Mouse (Mus musculus): ENCODE data around the gene Rpe.
A peak's percentile ranks its signal among the peaks of the same experiment; 100 is the strongest.
"Not testable (repeated sequence)": the region's sequence is repeated elsewhere in the genome, so short reads cannot be mapped to it uniquely, and the experiment has no call there.

The Rpe gene

DNA sequence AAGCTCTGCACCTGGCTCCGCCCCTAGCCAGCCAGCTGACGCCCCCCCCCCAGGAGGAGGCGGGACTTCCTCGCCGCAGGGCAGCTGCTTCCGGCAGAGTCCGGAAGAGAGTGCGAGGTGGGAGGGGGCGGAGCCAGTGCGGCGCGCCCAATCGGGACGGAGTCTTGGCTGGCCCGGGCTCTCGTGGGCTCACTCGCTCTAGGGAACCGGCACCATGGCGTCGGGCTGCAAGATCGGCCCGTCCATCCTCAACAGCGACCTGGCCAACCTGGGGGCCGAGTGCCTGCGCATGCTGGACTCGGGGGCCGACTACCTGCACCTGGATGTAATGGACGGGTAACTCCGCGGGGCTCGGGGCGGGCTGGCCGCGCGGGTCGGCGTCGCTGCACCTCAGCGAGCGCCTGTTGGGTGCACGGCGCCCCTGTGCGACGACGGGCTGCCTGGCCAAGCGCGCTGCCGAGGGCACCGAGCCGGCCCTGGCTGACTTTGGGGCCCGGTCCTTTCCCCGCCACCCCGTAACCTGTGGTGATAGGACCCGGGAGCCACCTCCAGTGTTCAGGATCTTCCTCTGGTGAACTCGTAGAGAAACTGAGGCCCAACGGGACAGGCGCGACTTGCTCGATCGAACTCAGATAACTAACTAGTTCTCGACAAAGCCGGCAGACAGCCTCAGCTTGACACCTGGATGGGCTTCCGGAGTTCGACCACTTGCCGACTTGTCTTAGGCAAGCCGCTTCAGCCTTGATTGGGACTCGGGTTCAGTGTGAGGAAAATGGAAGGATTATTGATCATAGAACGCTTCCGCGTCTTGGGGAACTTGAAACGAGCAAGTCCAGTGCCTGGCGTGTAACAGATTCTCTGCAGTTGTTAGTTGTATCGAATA, at the start of gene Rpe:
TSS of gene Rpe (plus strand) at position 139 of the 883 bp plus-strand sequence.
- peak; percentile 98 for DNase-seq (ENCODE audit: low read depth)

GRCm38 (mm10) chr1:66655119-66655746, 45.4 kb upstream of the Rpe start:
- no peak for DNase-seq (ENCODE audit: low read depth)

DNA sequence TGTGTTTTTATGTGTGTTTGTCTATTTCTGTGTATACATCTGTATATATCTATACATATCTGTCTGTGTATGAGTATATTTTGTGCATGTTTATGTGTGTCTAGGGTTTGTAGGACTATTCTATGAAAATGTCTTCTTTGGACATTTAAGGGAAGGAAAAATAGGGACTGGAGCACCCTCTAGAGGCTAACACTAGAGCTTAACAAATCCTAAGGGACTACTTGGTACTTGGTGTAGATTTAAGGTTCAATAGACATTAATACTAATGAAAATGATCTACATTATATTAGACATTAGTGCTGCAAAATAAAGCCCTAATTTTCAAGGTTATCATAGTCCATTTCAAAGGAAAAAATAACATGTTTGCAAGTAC, 44.9 kb upstream of the Rpe start:
- DNase-seq (ENCODE audit: low read depth) = peak; percentile 74

DNA sequence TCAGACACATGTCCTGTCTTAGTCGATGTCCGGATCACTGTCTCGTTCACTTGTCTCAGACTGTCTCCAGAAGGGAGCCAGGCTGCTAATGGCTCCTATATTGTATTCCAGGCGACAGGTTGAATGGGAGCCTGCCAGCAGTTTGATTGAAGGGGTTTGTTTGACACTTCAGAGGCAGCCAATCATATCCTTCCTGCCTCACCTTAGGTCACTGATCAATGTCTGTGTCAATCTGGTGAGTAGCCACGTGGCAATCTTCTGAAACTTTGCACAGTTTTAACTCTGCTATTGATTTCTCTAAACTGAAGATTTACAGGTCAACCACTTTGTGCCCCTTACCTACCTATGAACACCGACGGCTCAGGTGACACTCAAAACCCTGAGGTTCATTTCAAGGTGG, 29.2 kb upstream of the Rpe start:
- DNase-seq (ENCODE audit: low read depth) = no peak

DNA sequence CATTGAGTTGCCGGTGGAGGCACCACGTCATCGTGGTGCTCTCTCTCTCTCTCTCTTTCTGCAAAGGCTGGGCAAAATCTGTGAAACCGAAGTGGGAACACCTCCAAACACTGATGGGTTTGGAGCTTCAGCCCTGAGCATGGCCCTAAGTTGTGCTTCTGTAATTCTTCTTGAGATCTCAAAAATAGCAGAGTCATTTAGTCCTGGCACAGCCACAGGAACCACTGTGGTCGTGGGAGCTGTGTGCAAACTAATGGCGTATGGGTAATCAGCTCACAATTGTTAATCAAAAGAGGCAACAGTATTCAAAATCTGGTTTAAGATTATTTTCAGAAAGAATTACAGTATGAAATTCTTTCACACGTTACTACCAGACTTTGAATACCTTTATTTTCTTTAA, 27.8 kb upstream of the Rpe start:
- no peak for DNase-seq (ENCODE audit: low read depth)

GRCm38 (mm10) chr1:66677928-66678327, 22.7 kb upstream of the Rpe start:
- no peak for DNase-seq (ENCODE audit: low read depth)

DNA sequence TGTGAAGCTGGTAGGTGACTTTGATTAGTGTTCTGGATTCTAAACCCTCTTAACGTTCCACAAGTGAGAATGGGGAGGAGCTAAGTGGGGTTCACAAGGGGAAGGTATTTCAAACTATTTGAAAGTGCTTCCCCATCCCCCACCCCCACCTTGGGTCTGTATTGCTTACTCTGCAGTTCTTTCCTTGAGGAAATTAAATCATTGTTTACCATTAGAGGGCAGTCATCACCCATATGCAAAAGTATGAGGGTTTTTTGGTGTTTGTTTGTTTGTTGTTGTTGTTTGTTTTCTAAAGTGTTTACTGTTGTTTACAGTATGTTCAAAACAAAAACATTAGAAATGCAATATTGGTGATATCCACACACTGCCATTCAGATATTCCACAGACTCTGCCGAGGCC, 22.0 kb upstream of the Rpe start:
- DNase-seq (ENCODE audit: low read depth) = peak; percentile 13

GRCm38 (mm10) chr1:66682974-66683373, 17.7 kb upstream of the Rpe start:
- no peak for DNase-seq (ENCODE audit: low read depth)

DNA sequence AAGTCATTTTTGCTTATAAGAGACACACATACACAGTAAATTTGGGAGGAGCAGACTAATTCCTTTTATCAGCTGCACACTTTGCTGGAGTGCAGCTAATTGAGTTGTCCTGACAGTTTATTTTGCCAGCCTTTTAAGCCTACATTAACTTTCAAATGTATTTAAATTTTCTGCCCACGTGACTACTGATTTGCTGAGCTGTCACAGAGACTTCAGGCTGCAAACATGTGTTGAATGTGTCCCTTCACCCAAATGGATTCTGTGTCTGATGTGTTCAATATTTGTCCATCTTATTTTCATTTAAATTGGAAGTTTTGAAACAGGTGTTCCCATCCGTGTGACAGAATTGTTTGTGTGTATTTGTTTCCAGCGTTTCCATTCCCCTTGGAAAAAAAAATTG, 8.9 kb upstream of the Rpe start:
- no peak for DNase-seq (ENCODE audit: low read depth)

- no peak for DNase-seq (ENCODE audit: low read depth)
These were observed 8.3 kb upstream of the Rpe start for GRCm38 (mm10) chr1:66692308-66692707.

DNA sequence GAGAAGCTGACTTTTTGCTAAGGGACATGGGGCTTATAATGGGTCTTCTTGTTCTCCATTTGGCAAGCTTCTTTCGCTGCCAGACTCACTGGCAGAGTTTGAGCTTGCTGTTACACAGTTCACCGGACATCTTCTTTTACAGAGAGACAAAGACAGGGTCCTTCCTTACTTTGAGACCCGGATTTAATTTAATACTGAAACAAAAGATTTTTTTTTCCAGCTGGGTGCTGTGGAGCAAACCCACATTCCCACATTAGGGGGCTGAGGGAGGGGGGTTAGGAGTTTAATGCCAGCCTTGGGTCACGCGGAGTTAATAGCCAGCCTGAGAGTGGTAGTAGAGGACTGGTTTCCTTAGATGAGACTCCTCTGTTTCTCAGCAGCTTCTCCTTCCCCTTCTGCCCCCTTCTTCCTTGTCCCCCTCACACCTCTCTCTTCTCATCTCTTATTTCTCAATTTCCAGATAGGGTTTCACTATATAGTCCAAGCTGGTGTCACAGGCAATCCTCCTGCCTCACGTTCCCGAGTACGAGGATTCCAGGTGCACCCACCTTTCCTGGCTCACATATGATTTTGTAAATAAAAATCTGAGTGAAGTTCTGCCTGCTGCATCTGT, 7.7 kb upstream of the Rpe start:
- DNase-seq (ENCODE audit: low read depth) = no peak

DNA sequence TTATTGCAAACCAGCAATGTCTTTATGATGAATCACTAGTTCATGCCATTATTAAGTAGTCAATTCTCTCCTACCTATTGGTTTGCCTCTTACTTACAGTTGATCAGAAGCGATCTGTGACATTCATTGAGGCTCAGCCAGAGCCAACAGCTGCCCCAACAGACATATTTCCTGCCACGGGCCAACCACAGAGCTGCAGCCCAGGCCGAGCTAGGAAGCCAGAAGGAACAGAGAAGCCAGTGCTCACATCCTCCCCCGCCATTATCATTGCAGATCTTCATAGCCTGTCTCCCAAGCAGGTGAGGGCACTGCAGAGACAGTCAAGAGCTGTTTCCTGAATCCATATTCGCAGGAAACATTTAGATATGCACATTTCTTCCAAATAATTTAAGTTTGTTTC, 6.4 kb upstream of the Rpe start:
- no peak for DNase-seq (ENCODE audit: low read depth)

- DNase-seq (ENCODE audit: low read depth) = no peak
These were observed 5.3 kb upstream of the Rpe start for GRCm38 (mm10) chr1:66695296-66695695.

- DNase-seq (ENCODE audit: low read depth) = not testable (repeated sequence)
These were observed 1.0 kb upstream of the Rpe start for GRCm38 (mm10) chr1:66699630-66700029.

DNA sequence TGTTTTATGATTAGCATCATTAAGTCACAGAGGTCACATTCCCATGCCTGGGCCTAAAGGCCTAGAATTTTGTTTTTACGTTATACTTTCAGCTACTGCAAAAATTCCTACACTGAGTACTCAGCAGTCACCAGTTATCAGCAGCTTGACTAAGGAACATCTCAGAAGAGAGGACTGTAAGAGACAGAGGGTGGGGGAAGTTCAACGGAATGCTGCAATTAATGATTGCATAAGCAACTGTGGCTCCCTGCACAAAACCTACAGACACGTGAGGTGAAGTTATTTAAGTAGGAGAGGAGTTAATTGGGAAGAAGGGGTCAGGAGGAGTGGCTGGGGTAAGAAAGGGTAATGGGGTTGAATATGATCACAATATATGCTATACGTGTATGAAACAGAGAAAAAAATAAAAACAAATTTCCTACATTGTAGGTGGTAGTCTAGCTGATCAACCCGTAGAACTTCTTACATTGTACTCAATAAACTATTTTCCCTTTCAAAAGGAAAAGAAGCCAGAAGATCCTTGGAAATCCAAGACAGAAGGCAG, 410 bp upstream of the Rpe start:
- DNase-seq (ENCODE audit: low read depth) = peak; percentile 21

DNA sequence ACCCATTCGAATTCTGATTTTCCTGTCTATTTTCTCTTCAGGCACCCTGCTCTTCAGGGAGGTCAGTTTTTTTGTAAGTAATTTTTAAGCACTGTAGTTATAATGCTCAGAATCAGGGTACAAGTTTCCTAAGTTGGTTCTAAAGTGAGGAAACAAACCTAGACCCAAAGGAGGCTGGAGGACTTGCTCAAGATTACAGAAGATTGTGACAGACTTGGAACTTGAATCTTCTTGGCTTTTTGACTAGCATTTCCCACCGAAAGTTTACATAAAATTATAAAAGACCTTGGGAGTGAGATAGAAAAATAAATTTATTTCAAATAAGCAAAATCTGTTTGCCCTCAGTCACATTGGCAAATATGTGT, 927 bp downstream of the Rpe start:
- peak; percentile 54 for DNase-seq (ENCODE audit: low read depth)

DNA sequence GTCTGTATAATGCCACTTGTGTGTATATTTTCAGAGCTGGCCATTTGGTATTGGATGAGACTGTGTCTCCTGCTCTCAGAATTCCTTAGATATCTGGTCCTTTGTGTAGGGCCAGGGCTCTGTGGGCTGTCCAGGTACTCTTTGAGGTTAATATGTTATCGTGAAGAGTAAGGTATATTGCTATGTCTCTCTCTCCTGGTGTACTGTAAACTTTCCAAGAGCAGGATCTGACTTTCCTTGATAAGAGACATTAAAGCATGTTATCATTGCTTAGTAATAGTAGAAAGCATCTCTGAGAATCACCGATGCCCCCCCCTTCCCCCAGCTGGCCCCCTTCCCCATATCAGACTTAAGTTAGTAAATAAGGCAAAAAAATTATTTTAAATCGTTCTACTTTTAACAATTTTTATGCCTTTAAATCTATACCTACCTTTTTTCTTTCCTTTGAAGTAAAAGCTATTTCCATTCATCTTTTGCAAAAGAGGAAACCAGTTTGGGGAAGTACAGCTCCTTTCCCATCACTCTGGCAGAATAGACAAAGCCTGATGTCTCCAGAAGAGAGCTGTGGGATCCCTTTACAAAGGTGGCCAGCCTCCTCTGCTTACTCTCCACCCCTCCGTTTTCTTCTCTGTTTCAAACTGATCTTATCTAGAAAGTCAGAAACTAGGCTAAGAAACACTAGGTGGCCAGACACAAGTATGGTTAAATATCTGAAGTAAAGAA, 2.2 kb downstream of the Rpe start:
- DNase-seq (ENCODE audit: low read depth) = no peak

DNA sequence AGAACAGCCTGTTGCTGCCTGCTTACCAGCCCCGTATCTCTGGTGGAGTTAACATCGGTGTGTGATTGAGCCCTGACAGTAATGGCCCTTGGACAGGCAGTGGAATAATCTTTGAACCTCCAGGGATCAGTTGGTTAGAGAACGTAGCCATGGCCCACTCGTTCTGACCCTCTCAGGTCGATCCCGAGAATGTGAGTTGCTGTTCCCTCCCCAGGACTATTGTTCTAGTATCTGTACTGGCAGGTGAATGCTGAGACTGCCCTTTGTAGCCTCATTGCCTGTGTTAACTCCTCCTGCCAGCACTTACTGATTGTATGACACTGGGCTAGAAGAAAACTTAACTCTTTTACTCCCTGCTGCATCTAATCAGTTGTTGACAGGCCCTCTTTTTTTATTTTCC, 3.9 kb downstream of the Rpe start:
- DNase-seq (ENCODE audit: low read depth) = no peak

DNA sequence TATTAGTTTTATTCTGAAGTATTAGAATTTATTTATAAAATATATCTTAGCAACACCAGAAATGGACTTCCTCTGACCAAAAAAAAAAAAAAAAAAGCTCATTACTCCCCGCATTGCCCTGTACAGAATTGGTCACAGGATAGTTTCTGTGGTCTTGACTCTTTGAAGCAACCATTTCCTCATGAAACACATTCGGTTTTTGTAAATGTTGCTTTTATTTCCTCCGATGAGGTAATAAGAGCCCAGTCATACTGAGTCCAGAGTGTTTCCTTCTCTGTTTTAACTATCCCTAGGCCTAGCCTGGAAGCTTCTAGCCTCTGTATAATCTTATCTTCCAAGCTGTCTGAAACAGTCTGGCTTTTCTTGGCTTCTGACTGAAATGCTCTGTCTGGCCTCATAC, 12.2 kb downstream of the Rpe start:
- no peak for DNase-seq (ENCODE audit: low read depth)

- no peak for DNase-seq (ENCODE audit: low read depth)
These were observed 29.9 kb downstream of the Rpe start for GRCm38 (mm10) chr1:66730581-66730980.

DNA sequence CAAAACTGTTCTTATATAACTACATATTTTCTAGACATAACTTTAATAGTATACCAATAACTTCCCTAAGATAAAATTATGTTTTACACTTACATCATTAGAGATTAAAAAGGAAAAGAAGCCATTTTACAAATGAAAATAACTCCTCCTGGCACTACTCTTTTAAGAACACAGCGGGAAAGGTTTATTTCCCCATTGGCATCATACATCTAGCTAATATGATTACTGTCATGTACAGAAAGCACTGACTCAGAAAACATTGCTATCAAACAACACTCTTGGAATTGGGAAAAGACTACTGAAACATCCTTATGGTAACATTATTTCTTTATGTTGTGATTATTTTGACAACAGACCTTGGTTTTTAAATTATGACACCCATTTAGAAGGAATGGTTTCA, 68.1 kb downstream of the Rpe start:
- DNase-seq (ENCODE audit: low read depth) = no peak
